Mouse (Mus musculus): ENCODE measurements around the gene Smad1. TPM values are rescaled to one million over a fixed set of nuclear protein-coding genes. Genes with fewer than 3 reads are reported as not detected.
A peak's percentile ranks its signal among the peaks of the same experiment; 100 is the strongest.

Gene Smad1
- polyA plus RNA-seq, 1 experiment from 2014 or later, result 26.1 TPM

GRCm38 (mm10) chr8:79338619-79339018 lies 60.7 kb downstream of the Smad1 start:
- Histone ChIP-seq H3K36me3 (ENCODE audit: control insufficient read depth, insufficient read depth, low read length) (peaks cover 57% of the 10 kb centered on the region), H3K27me3 (ENCODE audit: control insufficient read depth, insufficient read depth, low read length) (no peaks in the 10 kb centered on the region), H3K9me3 (ENCODE audit: control insufficient read depth, low read length) (0 out of 2 replicates have a peak, but pooled peaks cover under 1% of the 10 kb centered on the region), H3K4me3 (ENCODE audit: control insufficient read depth in 1 of 2, insufficient read depth in 1 of 2, low read depth in 1 of 2, low read length in 2 of 2) (no peak overlapping the region), H3K27ac (replicated peaks in 1 of 2; ENCODE audit: control insufficient read depth in 1 of 2, insufficient read depth in 1 of 2, low read depth in 2 of 2, low read length in 2 of 2) (no peak overlapping the region), H3K9ac (ENCODE audit: low read length) (no peak overlapping the region), H3K4me1 (ENCODE audit: control insufficient read depth in 2 of 2, insufficient read depth in 2 of 2, low read length in 2 of 2) (peaks cover 0 to 6% of the 10 kb centered on the region in 2 experiments; a peak in 1 of 4 replicates), H3K4me2 (ENCODE audit: low read length) (no peak overlapping the region)
- WGBS, result 89% methylated on average over 10 of the region's 10 CpGs
- no peak for ATAC-seq (ENCODE audit: insufficient number of reproducible peaks, insufficient read depth, low FRiP score, low read depth)

- H3K9me3 ChIP-seq (ENCODE audit: control insufficient read depth, low read length), result 0 out of 2 replicates have a peak, but pooled peaks cover 5% of the 10 kb centered on the region
- no peak overlapping the region for H3K27ac ChIP-seq (replicated peaks in 1 of 2; ENCODE audit: control insufficient read depth in 1 of 2, insufficient read depth in 1 of 2, low read depth in 2 of 2, low read length in 2 of 2)
- H3K36me3 ChIP-seq (ENCODE audit: control insufficient read depth, insufficient read depth, low read length), result peaks cover 5% of the 10 kb centered on the region
- no peak overlapping the region for H3K9ac ChIP-seq (ENCODE audit: low read length)
- H3K4me2 ChIP-seq (ENCODE audit: low read length), result no peak overlapping the region
- no peak for ATAC-seq (ENCODE audit: insufficient number of reproducible peaks, insufficient read depth, low FRiP score, low read depth)
- H3K4me1 ChIP-seq (ENCODE audit: control insufficient read depth in 2 of 2, insufficient read depth in 2 of 2, low read length in 2 of 2), result peaks cover 0 to 7% of the 10 kb centered on the region in 2 experiments; a peak in 1 of 4 replicates
- no peak overlapping the region for H3K4me3 ChIP-seq (ENCODE audit: control insufficient read depth in 1 of 2, insufficient read depth in 1 of 2, low read depth in 1 of 2, low read length in 2 of 2)
- no peaks in the 10 kb centered on the region for H3K27me3 ChIP-seq (ENCODE audit: control insufficient read depth, insufficient read depth, low read length)
- WGBS, result 89% methylated on average over 22 of the region's 22 CpGs
Observed at GRCm38 (mm10) chr8:79332109-79332900, 67.0 kb downstream of the Smad1 start.

- no peak for ATAC-seq (ENCODE audit: insufficient number of reproducible peaks, insufficient read depth, low FRiP score, low read depth)
- Histone ChIP-seq H3K27ac (replicated peaks in 1 of 2; ENCODE audit: control insufficient read depth in 1 of 2, insufficient read depth in 1 of 2, low read depth in 2 of 2, low read length in 2 of 2) (no peak overlapping the region), H3K36me3 (ENCODE audit: control insufficient read depth, insufficient read depth, low read length) (no peaks in the 10 kb centered on the region), H3K27me3 (ENCODE audit: control insufficient read depth, insufficient read depth, low read length) (no peaks in the 10 kb centered on the region), H3K4me2 (ENCODE audit: low read length) (no peak overlapping the region), H3K4me1 (ENCODE audit: control insufficient read depth in 2 of 2, insufficient read depth in 2 of 2, low read length in 2 of 2) (peaks cover 0 to 7% of the 10 kb centered on the region in 2 experiments; a peak in 1 of 4 replicates), H3K9ac (ENCODE audit: low read length) (no peak overlapping the region), H3K9me3 (ENCODE audit: control insufficient read depth, low read length) (0 out of 2 replicates have a peak, but pooled peaks cover 5% of the 10 kb centered on the region), H3K4me3 (ENCODE audit: control insufficient read depth in 1 of 2, insufficient read depth in 1 of 2, low read depth in 1 of 2, low read length in 2 of 2) (no peak overlapping the region)
- 93% methylated on average over 2 of the region's 2 CpGs for WGBS
Observed at GRCm38 (mm10) chr8:79331571-79331970, 67.7 kb downstream of the Smad1 start.

- Histone ChIP-seq H3K4me1 (ENCODE audit: control insufficient read depth in 2 of 2, insufficient read depth in 2 of 2, low read length in 2 of 2) (peaks cover 0 to 7% of the 10 kb centered on the region in 2 experiments; a peak in 1 of 4 replicates), H3K9ac (ENCODE audit: low read length) (no peak overlapping the region), H3K27ac (replicated peaks in 1 of 2; ENCODE audit: control insufficient read depth in 1 of 2, insufficient read depth in 1 of 2, low read depth in 2 of 2, low read length in 2 of 2) (no peak overlapping the region), H3K4me2 (ENCODE audit: low read length) (0 out of 2 replicates have a peak overlapping the region, but pooled peaks have one; percentile 10), H3K27me3 (ENCODE audit: control insufficient read depth, insufficient read depth, low read length) (no peaks in the 10 kb centered on the region), H3K9me3 (ENCODE audit: control insufficient read depth, low read length) (0 out of 2 replicates have a peak, but pooled peaks cover 5% of the 10 kb centered on the region), H3K4me3 (ENCODE audit: control insufficient read depth in 1 of 2, insufficient read depth in 1 of 2, low read depth in 1 of 2, low read length in 2 of 2) (no peak overlapping the region), H3K36me3 (ENCODE audit: control insufficient read depth, insufficient read depth, low read length) (no peaks in the 10 kb centered on the region)
- ATAC-seq (ENCODE audit: insufficient number of reproducible peaks, insufficient read depth, low FRiP score, low read depth), result no peak
- 49% methylated on average over 9 of the region's 9 CpGs for WGBS
Observed at GRCm38 (mm10) chr8:79331017-79331416, 68.3 kb downstream of the Smad1 start.

GRCm38 (mm10) chr8:79329735-79330134 lies 69.6 kb downstream of the Smad1 start:
- ATAC-seq (ENCODE audit: insufficient number of reproducible peaks, insufficient read depth, low FRiP score, low read depth), result no peak
- H3K4me3 ChIP-seq (ENCODE audit: control insufficient read depth in 1 of 2, insufficient read depth in 1 of 2, low read depth in 1 of 2, low read length in 2 of 2), result no peak overlapping the region
- no peak overlapping the region for H3K9ac ChIP-seq (ENCODE audit: low read length)
- no peaks in the 10 kb centered on the region for H3K36me3 ChIP-seq (ENCODE audit: control insufficient read depth, insufficient read depth, low read length)
- H3K27me3 ChIP-seq (ENCODE audit: control insufficient read depth, insufficient read depth, low read length), result no peaks in the 10 kb centered on the region
- H3K9me3 ChIP-seq (ENCODE audit: control insufficient read depth, low read length), result 0 out of 2 replicates have a peak, but pooled peaks cover 5% of the 10 kb centered on the region
- 78% methylated on average over 2 of the region's 2 CpGs for WGBS
- no peak overlapping the region for H3K27ac ChIP-seq (replicated peaks in 1 of 2; ENCODE audit: control insufficient read depth in 1 of 2, insufficient read depth in 1 of 2, low read depth in 2 of 2, low read length in 2 of 2)
- no peak overlapping the region for H3K4me2 ChIP-seq (ENCODE audit: low read length)
- peaks cover 0 to 7% of the 10 kb centered on the region in 2 experiments; a peak in 1 of 4 replicates for H3K4me1 ChIP-seq (ENCODE audit: control insufficient read depth in 2 of 2, insufficient read depth in 2 of 2, low read length in 2 of 2)

GRCm38 (mm10) chr8:79329182-79329581 lies 70.1 kb downstream of the Smad1 start:
- no peak overlapping the region for H3K4me2 ChIP-seq (ENCODE audit: low read length)
- H3K4me3 ChIP-seq (ENCODE audit: control insufficient read depth in 1 of 2, insufficient read depth in 1 of 2, low read depth in 1 of 2, low read length in 2 of 2), result no peak overlapping the region
- 81% methylated on average over 4 of the region's 4 CpGs for WGBS
- no peak overlapping the region for H3K27ac ChIP-seq (replicated peaks in 1 of 2; ENCODE audit: control insufficient read depth in 1 of 2, insufficient read depth in 1 of 2, low read depth in 2 of 2, low read length in 2 of 2)
- ATAC-seq (ENCODE audit: insufficient number of reproducible peaks, insufficient read depth, low FRiP score, low read depth), result no peak
- peaks cover 0 to 7% of the 10 kb centered on the region in 2 experiments; a peak in 1 of 4 replicates for H3K4me1 ChIP-seq (ENCODE audit: control insufficient read depth in 2 of 2, insufficient read depth in 2 of 2, low read length in 2 of 2)
- no peak overlapping the region for H3K9ac ChIP-seq (ENCODE audit: low read length)
- no peaks in the 10 kb centered on the region for H3K36me3 ChIP-seq (ENCODE audit: control insufficient read depth, insufficient read depth, low read length)
- H3K27me3 ChIP-seq (ENCODE audit: control insufficient read depth, insufficient read depth, low read length), result no peaks in the 10 kb centered on the region
- H3K9me3 ChIP-seq (ENCODE audit: control insufficient read depth, low read length), result 0 out of 2 replicates have a peak, but pooled peaks cover 5% of the 10 kb centered on the region

- 71% methylated on average over 6 of the region's 6 CpGs for WGBS
- Histone ChIP-seq H3K4me3 (ENCODE audit: control insufficient read depth in 1 of 2, insufficient read depth in 1 of 2, low read depth in 1 of 2, low read length in 2 of 2) (no peak overlapping the region), H3K4me1 (ENCODE audit: control insufficient read depth in 2 of 2, insufficient read depth in 2 of 2, low read length in 2 of 2) (peaks cover 0 to 2% of the 10 kb centered on the region in 2 experiments; a peak in 3 of 4 replicates), H3K9me3 (ENCODE audit: control insufficient read depth, low read length) (no peaks in the 10 kb centered on the region), H3K27me3 (ENCODE audit: control insufficient read depth, insufficient read depth, low read length) (no peaks in the 10 kb centered on the region), H3K36me3 (ENCODE audit: control insufficient read depth, insufficient read depth, low read length) (no peaks in the 10 kb centered on the region), H3K9ac (ENCODE audit: low read length) (no peak overlapping the region), H3K4me2 (ENCODE audit: low read length) (no peak overlapping the region), H3K27ac (replicated peaks in 1 of 2; ENCODE audit: control insufficient read depth in 1 of 2, insufficient read depth in 1 of 2, low read depth in 2 of 2, low read length in 2 of 2) (no peak overlapping the region)
- no peak for ATAC-seq (ENCODE audit: insufficient number of reproducible peaks, insufficient read depth, low FRiP score, low read depth)
Observed at GRCm38 (mm10) chr8:79325510-79325909, 73.8 kb downstream of the Smad1 start.
